ENCODE assay signal across 20 mouse cellular contexts in genomic region chr12:52429935-52430334, GRCm38 (mm10).
DNase-seq lines count a peak whose midpoint lies in the region.
"Had no signal": no experiment of that assay in that cellular context is flagged by ENCODE, and none has a peak within 500 bp of the region (broad histone marks: within the 10 kb centered on the region; RNA-seq: fewer than 3 reads in every experiment).

No protein-coding gene starts in this region.

- DNase-seq in frontal cortex, postnatal 14 days (ENCODE audit: low spot score in 2 of 2) = peak; percentile 15 to 30
- no peak for DNase-seq in frontal cortex, postnatal 25 days (ENCODE audit: low spot score in 2 of 2)
- DNase-seq in layer of hippocampus, postnatal 14 days (ENCODE audit: low spot score in 2 of 2) = peak; percentile 36 to 62
- DNase-seq in layer of hippocampus, adult 11-12 months (ENCODE audit: low spot score) = no peak
- DNase-seq in right cerebral cortex, postnatal 10 days (ENCODE audit: low spot score in 2 of 2) = peak; percentile 59 to 71
- no peak for DNase-seq in right cerebral cortex, adult 2 months (ENCODE audit: low spot score in 2 of 2)
- no peak for DNase-seq in adrenal gland, adult 18-20 months (ENCODE audit: low spot score in 2 of 2)
- DNase-seq: adrenal gland, adult 8-10 months; B cell, adult 2 months; cerebellum, adult 8-10 months; cerebellum, postnatal 25 days; heart, adult 2 months; kidney, adult 8-10 months; kidney, postnatal 4 days; liver, embryonic 13.5 days; lung, adult 18-20 months; lung, postnatal 4 days; right cerebral cortex, postnatal 4 days; thymus, adult 18-20 months; thymus, postnatal 25 days had no signal

Comparison
In these comparisons a context has a peak if more than half of its experiments do, and no peak if none do; other contexts are left out.
1. DNase-seq: peak in frontal cortex, postnatal 14 days (2 of 2), layer of hippocampus, postnatal 14 days (2 of 2) and right cerebral cortex, postnatal 10 days (2 of 2); none in frontal cortex, postnatal 25 days (0 of 2), layer of hippocampus, adult 11-12 months (single experiment), right cerebral cortex, adult 2 months (0 of 2) and adrenal gland, adult 18-20 months (0 of 2).